Mouse (Mus musculus): ENCODE measurements around the gene Socs5.

The Socs5 gene

GRCm38 (mm10) chr17:87164312-87164922, 56.9 kb downstream of the Socs5 start:
- no peak for DNase-seq (ENCODE audit: low read depth, low spot score)

GRCm38 (mm10) chr17:87167407-87167806, 59.9 kb downstream of the Socs5 start:
- DNase-seq (ENCODE audit: low read depth, low spot score) = no peak

GRCm38 (mm10) chr17:87169076-87169475, 61.6 kb downstream of the Socs5 start:
- no peak for DNase-seq (ENCODE audit: low read depth, low spot score)

- no peak for DNase-seq (ENCODE audit: low read depth, low spot score)
Observed at GRCm38 (mm10) chr17:87170364-87170763, 62.9 kb downstream of the Socs5 start.

- DNase-seq (ENCODE audit: low read depth, low spot score) = no peak
Observed at GRCm38 (mm10) chr17:87172031-87172430, 64.6 kb downstream of the Socs5 start.

- DNase-seq (ENCODE audit: low read depth, low spot score) = no peak
Observed at GRCm38 (mm10) chr17:87173966-87174365, 66.5 kb downstream of the Socs5 start.

GRCm38 (mm10) chr17:87174651-87175331, 67.3 kb downstream of the Socs5 start:
- DNase-seq (ENCODE audit: low read depth, low spot score) = no peak

- DNase-seq (ENCODE audit: low read depth, low spot score) = no peak
Observed at GRCm38 (mm10) chr17:87176066-87177012, 68.9 kb downstream of the Socs5 start.

GRCm38 (mm10) chr17:87178596-87179590, 71.4 kb downstream of the Socs5 start:
- no peak for DNase-seq (ENCODE audit: low read depth, low spot score)

- no peak for DNase-seq (ENCODE audit: low read depth, low spot score)
Observed at GRCm38 (mm10) chr17:87179939-87180550, 72.6 kb downstream of the Socs5 start.

GRCm38 (mm10) chr17:87181683-87182346, 74.3 kb downstream of the Socs5 start:
- peak; percentile 38 for DNase-seq (ENCODE audit: low read depth, low spot score)

GRCm38 (mm10) chr17:87185461-87186066, 78.1 kb downstream of the Socs5 start:
- DNase-seq (ENCODE audit: low read depth, low spot score) = no peak

- no peak for DNase-seq (ENCODE audit: low read depth, low spot score)
Observed at GRCm38 (mm10) chr17:87187005-87187404, 79.5 kb downstream of the Socs5 start.

Data from CD4-positive, CD25-positive, alpha-beta regulatory T cell, adult 2 months (primary cell).